Mouse (Mus musculus) C2C12 (cell line): Measurements from ENCODE around the gene Ngly1.

Source experiments
- CEBPB ChIP-seq: IDR thresholded peaks from one replicate; pipeline ENCODE4 v1.6.1; 2011; ENCODE audit warnings: low read depth, mild to moderate bottlenecking, control low read depth, moderate library complexity
- CTCF ChIP-seq: IDR thresholded peaks from one replicate; pipeline ENCODE4 v1.5.1; 2011; ENCODE audit not compliant: control insufficient read depth, insufficient read depth, insufficient read length
- FOSL1 ChIP-seq: IDR thresholded peaks from one replicate; pipeline ENCODE4 v1.8.0; 2011; ENCODE audit warnings: mild to moderate bottlenecking, low read length; ENCODE audit not compliant: poor library complexity, insufficient read depth, severe bottlenecking
- MAX ChIP-seq: IDR thresholded peaks from one replicate; pipeline ENCODE4 v1.6.1; 2011; ENCODE audit warnings: mild to moderate bottlenecking, control low read depth
- MYOD1 ChIP-seq: IDR thresholded peaks from one replicate; pipeline ENCODE4 v1.6.1; 2011; ENCODE audit warnings: low read depth; ENCODE audit not compliant: control insufficient read depth, insufficient read length
- USF1 ChIP-seq: IDR thresholded peaks from one replicate; pipeline ENCODE4 v1.6.1; 2011; ENCODE audit warnings: low read depth, mild to moderate bottlenecking, control low read depth, moderate library complexity

DNA sequence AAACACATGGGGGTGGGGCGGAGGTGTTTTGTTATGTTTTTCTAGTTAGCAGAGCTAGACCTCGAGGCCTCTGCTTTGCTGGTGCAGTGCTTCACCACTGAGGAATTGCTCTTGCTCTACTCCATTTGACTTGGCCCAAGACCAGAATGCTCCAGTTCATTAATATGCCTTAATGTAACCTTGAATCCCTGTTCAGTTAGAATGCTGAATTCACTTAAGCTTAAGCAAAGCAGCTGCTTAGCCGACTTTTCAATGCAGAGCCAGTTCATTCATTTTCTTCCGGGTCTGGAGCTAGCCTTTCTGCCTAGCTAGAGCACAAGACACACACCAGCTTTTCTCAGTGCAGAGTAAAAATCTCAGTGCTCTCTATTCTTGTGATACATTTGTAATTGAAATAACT, 30.1 kb downstream of the Ngly1 start:
- TF ChIP-seq CTCF (no peak), USF1 (no peak), FOSL1 (no peak), CEBPB (no peak), MAX (no peak), MYOD1 (no peak)
